Comparison of ENCODE assay signal across 25 mouse cellular contexts in the genomic region with DNA sequence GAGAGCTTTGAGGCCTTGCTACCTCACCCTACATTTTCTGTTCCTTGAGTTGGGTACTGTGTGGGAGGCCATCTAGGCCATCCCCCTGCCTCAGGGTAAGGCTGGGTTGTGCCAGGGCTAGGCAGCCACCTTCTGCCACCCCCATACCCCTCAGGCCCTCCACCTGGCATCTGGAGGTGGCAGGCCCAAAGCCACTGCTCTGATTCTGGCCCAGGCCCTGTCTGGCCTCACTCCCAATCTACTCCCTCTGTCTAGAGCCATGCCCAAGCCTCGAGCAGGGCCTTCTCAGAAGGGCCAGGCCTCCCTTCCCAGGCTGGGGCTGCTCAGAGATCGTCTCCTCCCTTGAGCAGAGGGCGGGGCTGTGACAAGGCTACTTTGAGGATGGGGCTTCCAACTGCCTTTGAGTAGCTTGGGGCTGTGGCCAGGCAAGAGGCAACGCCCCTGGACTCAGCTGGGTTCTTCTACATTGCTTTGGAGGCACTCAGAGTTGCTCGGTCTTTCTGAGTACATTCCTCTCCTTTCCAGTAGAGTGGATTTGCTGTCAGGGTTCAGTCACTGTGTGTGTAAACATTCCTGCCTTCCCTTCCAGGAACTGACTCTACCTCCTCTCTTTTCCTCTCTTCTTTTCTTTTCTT. TPM values are rescaled to one million over a fixed set of nuclear protein-coding genes. Genes with fewer than 3 reads are reported as not detected.
DNase-seq lines count a peak whose midpoint lies in the region; ATAC-seq and TF ChIP-seq lines count a peak whose summit lies in the region.
"Had no signal": no experiment of that assay in that cellular context is flagged by ENCODE, and none has a peak within 500 bp of the region (broad histone marks: within the 10 kb centered on the region; RNA-seq: fewer than 3 reads in every experiment).

No protein-coding gene starts in this region.

- no peak for TF ChIP-seq EP300 in stomach, postnatal 0 days (optimal IDR thresholded peaks at IDR 0.05)

- H3K4me2 ChIP-seq in kidney, embryonic 15.5 days: no peak overlapping the region
- H3K4me2 ChIP-seq in stomach, embryonic 16.5 days (ENCODE audit: low read depth, low read length): no peak overlapping the region
- H3K4me2 ChIP-seq in stomach, postnatal 0 days (replicated peaks; ENCODE audit: low read depth): no peak overlapping the region
- H3K4me2 ChIP-seq: heart, embryonic 15.5 days; liver, embryonic 12.5 days; stomach, embryonic 15.5 days had no signal

- H3K36me3 ChIP-seq in kidney, embryonic 15.5 days: no peaks in the 10 kb centered on the region
- H3K36me3 ChIP-seq in stomach, embryonic 16.5 days (ENCODE audit: control insufficient read depth, insufficient read depth, low read length): no peaks in the 10 kb centered on the region
- H3K36me3 ChIP-seq in stomach, postnatal 0 days (ENCODE audit: control insufficient read depth, insufficient read depth, low read length): no peaks in the 10 kb centered on the region
- H3K36me3 ChIP-seq: heart, embryonic 15.5 days; liver, embryonic 12.5 days; midbrain, embryonic 10.5 days; stomach, embryonic 15.5 days had no signal

- H3K4me3 ChIP-seq in kidney, embryonic 15.5 days (replicated peaks): no peak overlapping the region
- no peak overlapping the region for H3K4me3 ChIP-seq in stomach, embryonic 16.5 days (replicated peaks; ENCODE audit: low read length)
- H3K4me3 ChIP-seq in stomach, postnatal 0 days (ENCODE audit: low read depth, low read length): no peak overlapping the region
- H3K4me3 ChIP-seq: heart, embryonic 15.5 days; left cerebral cortex, adult 2 months; liver, embryonic 12.5 days; midbrain, embryonic 10.5 days; stomach, embryonic 15.5 days had no signal

- no peak overlapping the region for H3K27ac ChIP-seq in kidney, embryonic 15.5 days
- H3K27ac ChIP-seq in stomach, embryonic 16.5 days (ENCODE audit: low read length): no peak overlapping the region
- no peak overlapping the region for H3K27ac ChIP-seq in stomach, postnatal 0 days (replicated peaks)
- H3K27ac ChIP-seq: heart, embryonic 15.5 days; left cerebral cortex, adult 2 months; liver, embryonic 12.5 days; midbrain, embryonic 10.5 days; stomach, embryonic 15.5 days had no signal

- peak; percentile 33; the same call in 1 of the 2 replicates for ATAC-seq in kidney, embryonic 15.5 days (replicated peaks; ENCODE audit: low FRiP score)
- ATAC-seq in stomach, embryonic 16.5 days (ENCODE audit: insufficient read depth, low FRiP score): peak; percentile 19; the same call in 1 of the 2 replicates
- ATAC-seq in stomach, postnatal 0 days (ENCODE audit: low FRiP score, low TSS enrichment): no peak
- no peak for ATAC-seq in CD4-positive, CD25-positive, alpha-beta regulatory T cell, adult 4 months
- ATAC-seq in megakaryocyte, adult 5-6 weeks (ENCODE audit: poor library complexity, severe bottlenecking): no peak
- ATAC-seq: liver, embryonic 12.5 days had no signal

- H3K27me3 ChIP-seq in kidney, embryonic 15.5 days: peaks cover 38% of the 10 kb centered on the region
- peaks cover 23% of the 10 kb centered on the region for H3K27me3 ChIP-seq in stomach, embryonic 16.5 days (ENCODE audit: control insufficient read depth, insufficient read depth, low read length)
- peaks cover 8% of the 10 kb centered on the region; the same call in 1 of the 2 replicates for H3K27me3 ChIP-seq in stomach, postnatal 0 days (ENCODE audit: control insufficient read depth, insufficient read depth, low read length)

- TF ChIP-seq CTCF in stomach, postnatal 0 days (IDR thresholded peaks at IDR 0.05; ENCODE audit: low read depth): no peak

- no peak overlapping the region for H3K9ac ChIP-seq in kidney, embryonic 15.5 days
- H3K9ac ChIP-seq in stomach, embryonic 16.5 days (ENCODE audit: low read length): no peak overlapping the region
- H3K9ac ChIP-seq in stomach, postnatal 0 days (ENCODE audit: low read length): no peak overlapping the region
- H3K9ac ChIP-seq: heart, embryonic 15.5 days; liver, embryonic 12.5 days; stomach, embryonic 15.5 days had no signal

- WGBS in kidney, embryonic 15.5 days: 27% methylated on average over 5 of the region's 5 CpGs
- WGBS in stomach, embryonic 16.5 days: 26% methylated on average over 5 of the region's 5 CpGs
- WGBS in stomach, postnatal 0 days: 23% methylated on average over 5 of the region's 5 CpGs

- no peak for DNase-seq in kidney, postnatal 4 days
- DNase-seq in stomach, postnatal 0 days (ENCODE audit: low spot score): no peak
- peak; percentile 95 for DNase-seq in R1 (ENCODE audit: low read depth, low spot score)
- DNase-seq: adrenal gland, adult 8-10 months; cerebellum, adult 9-11 months; heart, adult 18-20 months; kidney, adult 11 months; kidney, postnatal 36 days; layer of hippocampus, adult 9-11 months had no signal

- no peaks in the 10 kb centered on the region for H3K9me3 ChIP-seq in kidney, embryonic 15.5 days (replicated peaks)
- no peaks in the 10 kb centered on the region for H3K9me3 ChIP-seq in stomach, embryonic 16.5 days (replicated peaks; ENCODE audit: control insufficient read depth, low read length)
- no peaks in the 10 kb centered on the region for H3K9me3 ChIP-seq in stomach, postnatal 0 days (ENCODE audit: control insufficient read depth, low read length)
- H3K9me3 ChIP-seq: heart, embryonic 15.5 days; liver, embryonic 12.5 days; midbrain, embryonic 10.5 days; stomach, embryonic 15.5 days had no signal

- peaks cover 16% of the 10 kb centered on the region for H3K4me1 ChIP-seq in kidney, embryonic 15.5 days
- H3K4me1 ChIP-seq in stomach, embryonic 16.5 days (ENCODE audit: control insufficient read depth, insufficient read depth, low read length): peaks cover 11% of the 10 kb centered on the region; the same call in 1 of the 2 replicates
- peaks cover 3% of the 10 kb centered on the region; the same call in 1 of the 2 replicates for H3K4me1 ChIP-seq in stomach, postnatal 0 days (replicated peaks; ENCODE audit: control insufficient read depth, insufficient read depth)

RNA-seq across cellular contexts. Expression of a gene that starts 4.3 kb away (rescaled TPM):
- polyA plus RNA-seq in kidney, embryonic 15.5 days (2015; fragmentation: Nextera tagmentation; extraction: Ambion mirVana): 1.4 and 1.7 TPM in 2 replicates
- 7.0 and 9.8 TPM in 2 replicates for polyA plus RNA-seq in stomach, embryonic 16.5 days (2015; fragmentation: Nextera tagmentation; extraction: Ambion mirVana)
- 15.1 and 15.5 TPM in 2 replicates for polyA plus RNA-seq in stomach, postnatal 0 days (2015; fragmentation: Nextera tagmentation; extraction: Ambion mirVana)
- under 1 TPM in 1 of 2 experiments, not detected in 1; 0.32 TPM for polyA plus RNA-seq in CD4-positive, CD25-positive, alpha-beta regulatory T cell, adult 4 months (2017; shearing (Covaris generic))
- total RNA-seq in megakaryocyte, adult 5-6 weeks (2015): 0.25 TPM in 1 of 2 replicates, not detected in the other
- total RNA-seq in megakaryocyte, adult 5-6 weeks (2017): 0.08 TPM in 1 of 2 replicates, not detected in the other
- total RNA-seq: adrenal gland, adult 8-10 months; gastrocnemius, adult 8-10 months; neutrophil, adult 5-6 weeks had no signal
- polyA plus RNA-seq: liver, embryonic 12.5 days had no signal

RNA-seq across cellular contexts. Expression of a gene that starts 18.9 kb away (rescaled TPM):
- 0.85 and 1.1 TPM in 2 replicates for polyA plus RNA-seq in kidney, embryonic 15.5 days (2015; fragmentation: Nextera tagmentation; extraction: Ambion mirVana)
- polyA plus RNA-seq in stomach, embryonic 16.5 days (2015; fragmentation: Nextera tagmentation; extraction: Ambion mirVana): 1.3 and 2.4 TPM in 2 replicates
- polyA plus RNA-seq in stomach, postnatal 0 days (2015; fragmentation: Nextera tagmentation; extraction: Ambion mirVana): 1.7 and 2.0 TPM in 2 replicates
- polyA plus RNA-seq in CD4-positive, CD25-positive, alpha-beta regulatory T cell, adult 4 months (2017; shearing (Covaris generic)): not detected
- not detected in 2 replicates for total RNA-seq in megakaryocyte, adult 5-6 weeks (2015)
- 0.07 TPM in 1 of 2 replicates, not detected in the other for total RNA-seq in megakaryocyte, adult 5-6 weeks (2017)
- total RNA-seq: adrenal gland, adult 8-10 months; gastrocnemius, adult 8-10 months; heart, adult 18-20 months; hematopoietic stem cell, adult 5-6 weeks; left cerebral cortex, adult 2 months; midbrain, postnatal 0 days; neutrophil, adult 5-6 weeks had no signal
- polyA plus RNA-seq: forebrain, embryonic 11.5 days; frontal cortex, adult 2 months; heart, embryonic 15.5 days; liver, embryonic 12.5 days; midbrain, postnatal 0 days; thymus, postnatal 0 days had no signal

RNA-seq across cellular contexts. Expression of a gene that starts 21.1 kb away (rescaled TPM):
- polyA plus RNA-seq in kidney, embryonic 15.5 days (2015; fragmentation: Nextera tagmentation; extraction: Ambion mirVana): 24.9 and 30.5 TPM in 2 replicates
- 16.1 and 17.8 TPM in 2 replicates for polyA plus RNA-seq in stomach, embryonic 16.5 days (2015; fragmentation: Nextera tagmentation; extraction: Ambion mirVana)
- 7.3 and 8.0 TPM in 2 replicates for polyA plus RNA-seq in stomach, postnatal 0 days (2015; fragmentation: Nextera tagmentation; extraction: Ambion mirVana)
- not detected for polyA plus RNA-seq in CD4-positive, CD25-positive, alpha-beta regulatory T cell, adult 4 months (2017; shearing (Covaris generic))
- total RNA-seq in megakaryocyte, adult 5-6 weeks (2015): 0.27 TPM in 1 of 2 replicates, not detected in the other
- total RNA-seq in megakaryocyte, adult 5-6 weeks (2017): not detected in 2 replicates
- total RNA-seq: hematopoietic stem cell, adult 5-6 weeks; neutrophil, adult 5-6 weeks had no signal

RNA-seq across cellular contexts. Expression of a gene that starts 23.0 kb away (rescaled TPM):
- polyA plus RNA-seq in kidney, embryonic 15.5 days (2015; fragmentation: Nextera tagmentation; extraction: Ambion mirVana): 2.2 and 2.4 TPM in 2 replicates
- polyA plus RNA-seq in stomach, embryonic 16.5 days (2015; fragmentation: Nextera tagmentation; extraction: Ambion mirVana): 0.81 and 0.90 TPM in 2 replicates
- polyA plus RNA-seq in stomach, postnatal 0 days (2015; fragmentation: Nextera tagmentation; extraction: Ambion mirVana): 3.3 and 3.8 TPM in 2 replicates
- not detected for polyA plus RNA-seq in CD4-positive, CD25-positive, alpha-beta regulatory T cell, adult 4 months (2017; shearing (Covaris generic))
- not detected in 2 replicates for total RNA-seq in megakaryocyte, adult 5-6 weeks (2015)
- total RNA-seq in megakaryocyte, adult 5-6 weeks (2017): not detected in 2 replicates
- total RNA-seq: gastrocnemius, adult 8-10 months; hematopoietic stem cell, adult 5-6 weeks; neutrophil, adult 5-6 weeks had no signal

Comparison
In these comparisons a context has a peak if more than half of its experiments do, and no peak if none do; other contexts are left out.
1. ATAC-seq: peak in kidney, embryonic 15.5 days (single experiment) and stomach, embryonic 16.5 days (single experiment); none in stomach, postnatal 0 days (single experiment), CD4-positive, CD25-positive, alpha-beta regulatory T cell, adult 4 months (single experiment) and megakaryocyte, adult 5-6 weeks (single experiment).